Mouse (Mus musculus): ENCODE data around the gene Hoxa5. TPM values are rescaled to one million over a fixed set of nuclear protein-coding genes. Genes with fewer than 3 reads are reported as not detected.

Gene Hoxa5
- total RNA-seq, 1 experiment from 2014 or later = 10.6 TPM

GRCm38 (mm10) chr6:52220865-52221310, 16.5 kb upstream of the Hoxa5 start:
- no peak for ATAC-seq (replicated peaks in 1 of 2; ENCODE audit: insufficient read depth in 1 of 2, low FRiP score in 2 of 2, low TSS enrichment in 1 of 2, low read depth in 1 of 2, poor library complexity in 2 of 2, severe bottlenecking in 2 of 2)

DNA sequence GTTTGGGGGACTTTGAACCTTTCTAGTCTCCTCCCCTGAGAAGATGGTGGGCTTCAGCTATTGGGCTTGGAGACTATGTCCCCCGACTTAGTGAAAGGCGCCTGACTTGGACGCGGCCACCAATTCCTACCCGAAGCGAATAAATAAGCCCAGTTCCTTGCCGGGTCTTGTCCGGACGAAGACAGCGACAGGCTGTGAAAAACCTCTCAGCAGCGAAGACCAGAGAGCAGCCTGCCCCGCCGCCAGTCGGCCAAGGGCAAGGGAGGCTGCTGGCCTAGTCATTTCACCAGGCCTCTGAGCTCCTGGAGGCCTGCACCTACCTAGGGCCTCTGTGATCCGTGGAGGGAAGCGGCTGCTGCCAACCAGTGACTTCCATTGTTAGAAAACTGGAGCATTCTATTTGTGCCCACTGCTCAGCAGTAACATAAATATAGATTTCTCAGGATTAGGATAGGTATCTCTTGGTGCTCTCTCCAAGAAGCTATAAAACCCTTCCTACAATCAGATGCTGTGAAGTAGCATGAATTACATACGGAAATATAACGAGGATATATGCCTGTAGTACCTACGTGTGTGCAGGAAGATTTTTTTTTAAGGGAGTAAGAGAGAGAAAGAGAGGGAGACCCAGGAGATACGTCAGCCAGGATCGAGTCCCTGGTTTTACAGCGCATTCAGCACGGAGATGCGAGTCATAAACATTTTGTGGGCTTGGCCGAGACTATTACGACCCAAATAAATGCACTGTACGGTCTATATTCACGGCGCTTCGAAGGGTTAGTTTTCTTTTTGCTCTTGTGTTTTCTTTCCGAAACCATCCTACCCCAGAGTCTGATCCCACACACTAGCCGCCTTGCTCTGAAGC, 15.8 kb upstream of the Hoxa5 start:
- 0 out of 4 replicates have a peak, but pooled peaks of 1 of the 2 experiments have one; percentile 9 for ATAC-seq (replicated peaks in 1 of 2; ENCODE audit: insufficient read depth in 1 of 2, low FRiP score in 2 of 2, low TSS enrichment in 1 of 2, low read depth in 1 of 2, poor library complexity in 2 of 2, severe bottlenecking in 2 of 2)

GRCm38 (mm10) chr6:52219234-52219942, 15.0 kb upstream of the Hoxa5 start:
- no peak for ATAC-seq (replicated peaks in 1 of 2; ENCODE audit: insufficient read depth in 1 of 2, low FRiP score in 2 of 2, low TSS enrichment in 1 of 2, low read depth in 1 of 2, poor library complexity in 2 of 2, severe bottlenecking in 2 of 2)

DNA sequence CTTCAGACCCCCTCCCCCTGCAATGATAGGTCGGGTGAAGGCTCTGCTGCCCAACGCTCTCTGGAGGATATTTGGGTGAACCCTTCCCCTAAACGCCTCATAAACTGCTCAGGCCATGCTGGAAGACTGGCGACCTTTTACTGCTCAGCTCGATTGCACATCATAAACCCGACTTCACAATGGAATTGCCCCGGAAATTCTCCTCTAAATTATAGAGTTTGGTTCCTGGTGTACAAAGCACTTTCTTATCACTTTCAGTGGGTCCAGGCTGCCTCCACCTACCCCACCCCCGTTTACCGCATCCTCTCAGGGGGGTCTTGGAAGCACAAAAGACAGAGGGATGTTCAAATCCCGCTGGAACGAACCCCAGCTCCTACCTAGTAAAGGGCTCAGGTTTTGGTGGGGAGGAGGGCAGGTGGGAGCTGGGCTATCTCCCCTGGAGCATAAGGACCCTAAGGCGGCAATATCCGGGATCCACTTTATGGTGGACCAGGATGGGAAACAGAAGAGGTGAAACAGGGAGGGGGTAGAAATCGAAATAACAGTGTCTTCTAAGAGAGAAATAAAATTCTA, 14.3 kb upstream of the Hoxa5 start:
- ATAC-seq (replicated peaks in 1 of 2; ENCODE audit: insufficient read depth in 1 of 2, low FRiP score in 2 of 2, low TSS enrichment in 1 of 2, low read depth in 1 of 2, poor library complexity in 2 of 2, severe bottlenecking in 2 of 2) = no peak

DNA sequence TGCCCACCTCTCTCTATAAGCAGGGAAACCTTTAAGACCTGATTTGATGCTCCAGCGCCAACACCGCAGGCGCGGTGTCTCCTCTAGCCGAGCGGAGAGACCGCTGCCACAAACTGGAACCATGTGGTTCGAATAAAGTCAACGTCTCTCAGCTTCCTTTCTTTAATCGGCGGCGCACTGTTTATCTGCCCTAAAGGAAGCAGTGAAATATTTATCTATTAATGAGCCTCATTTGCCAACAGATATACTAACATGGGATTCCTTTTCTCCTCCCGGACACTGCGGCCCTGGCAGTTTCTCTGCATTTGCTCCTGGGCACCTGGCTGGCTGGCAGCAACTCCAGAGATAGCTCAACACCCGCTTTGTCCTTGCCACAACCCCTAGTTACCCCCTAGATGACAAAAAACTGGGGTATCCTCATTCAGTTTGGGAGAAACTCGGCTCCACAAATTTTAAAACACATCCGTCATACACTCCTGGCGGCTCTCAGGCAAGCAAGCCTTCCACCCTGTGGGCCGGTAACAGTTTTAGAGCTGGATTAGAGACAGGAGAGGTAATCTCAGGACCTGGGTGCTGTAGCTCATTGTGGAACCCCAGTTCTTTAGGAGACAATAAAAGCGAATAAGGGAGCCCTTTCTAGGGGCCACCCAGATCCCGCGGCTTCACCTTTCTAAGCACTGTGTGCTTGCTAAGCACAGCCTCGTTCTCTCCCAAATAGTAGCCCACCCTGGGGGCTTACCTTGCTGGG, 13.7 kb upstream of the Hoxa5 start:
- no peak for ATAC-seq (replicated peaks in 1 of 2; ENCODE audit: insufficient read depth in 1 of 2, low FRiP score in 2 of 2, low TSS enrichment in 1 of 2, low read depth in 1 of 2, poor library complexity in 2 of 2, severe bottlenecking in 2 of 2)

DNA sequence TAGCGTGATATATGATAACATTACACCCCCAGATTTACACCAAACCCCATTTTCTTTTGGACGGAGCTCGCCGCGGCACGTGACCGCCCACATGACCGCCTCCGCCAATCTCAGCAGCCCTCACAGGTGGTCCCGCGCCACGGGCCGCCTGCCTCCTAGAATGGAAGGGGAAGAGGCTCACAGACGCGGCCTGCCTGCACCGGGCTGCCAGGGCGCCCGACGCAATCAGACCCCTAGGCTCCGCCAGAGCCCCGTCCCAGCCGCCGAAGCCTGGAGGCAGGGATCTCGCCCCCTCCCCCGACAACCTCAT, 13.0 kb upstream of the Hoxa5 start:
- peak; percentile 53 to 56 for ATAC-seq (replicated peaks in 1 of 2; ENCODE audit: insufficient read depth in 1 of 2, low FRiP score in 2 of 2, low TSS enrichment in 1 of 2, low read depth in 1 of 2, poor library complexity in 2 of 2, severe bottlenecking in 2 of 2)

GRCm38 (mm10) chr6:52216691-52217458, 12.5 kb upstream of the Hoxa5 start:
- no peak for ATAC-seq (replicated peaks in 1 of 2; ENCODE audit: insufficient read depth in 1 of 2, low FRiP score in 2 of 2, low TSS enrichment in 1 of 2, low read depth in 1 of 2, poor library complexity in 2 of 2, severe bottlenecking in 2 of 2)

DNA sequence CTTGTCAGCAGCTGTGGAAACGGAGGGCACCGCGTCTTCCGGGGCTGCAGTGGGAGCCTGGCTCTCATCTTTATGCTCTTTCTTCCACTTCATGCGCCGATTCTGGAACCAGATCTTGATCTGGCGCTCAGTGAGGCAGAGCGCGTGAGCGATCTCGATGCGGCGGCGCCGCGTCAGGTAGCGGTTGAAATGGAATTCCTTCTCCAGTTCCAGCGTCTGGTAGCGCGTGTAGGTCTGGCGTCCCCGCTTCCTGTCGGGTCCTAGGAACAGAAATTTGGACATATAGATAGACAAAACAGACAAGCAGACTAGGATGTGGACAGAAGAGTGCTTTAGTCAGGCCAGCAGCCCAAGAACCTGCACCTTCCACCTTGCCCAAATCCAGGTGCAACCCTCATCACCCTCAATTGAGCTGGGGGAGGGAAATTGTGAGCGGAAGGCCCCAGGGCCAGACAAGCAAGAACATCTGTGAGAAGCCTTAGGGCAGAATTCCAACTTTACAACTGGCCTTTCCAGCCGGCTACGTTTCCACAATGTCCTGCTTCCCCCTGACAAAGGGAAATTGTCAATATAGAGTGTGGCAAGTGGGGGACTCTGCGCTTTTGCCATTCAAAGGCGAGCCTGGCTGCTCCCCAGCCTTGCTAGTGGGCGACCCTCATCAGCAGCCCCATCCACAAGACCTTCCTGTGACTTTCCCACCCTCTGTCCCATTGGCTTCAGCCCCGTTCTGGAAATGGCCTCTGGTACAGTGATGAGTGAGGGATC, 11.6 kb upstream of the Hoxa5 start:
- no peak for ATAC-seq (replicated peaks in 1 of 2; ENCODE audit: insufficient read depth in 1 of 2, low FRiP score in 2 of 2, low TSS enrichment in 1 of 2, low read depth in 1 of 2, poor library complexity in 2 of 2, severe bottlenecking in 2 of 2)

DNA sequence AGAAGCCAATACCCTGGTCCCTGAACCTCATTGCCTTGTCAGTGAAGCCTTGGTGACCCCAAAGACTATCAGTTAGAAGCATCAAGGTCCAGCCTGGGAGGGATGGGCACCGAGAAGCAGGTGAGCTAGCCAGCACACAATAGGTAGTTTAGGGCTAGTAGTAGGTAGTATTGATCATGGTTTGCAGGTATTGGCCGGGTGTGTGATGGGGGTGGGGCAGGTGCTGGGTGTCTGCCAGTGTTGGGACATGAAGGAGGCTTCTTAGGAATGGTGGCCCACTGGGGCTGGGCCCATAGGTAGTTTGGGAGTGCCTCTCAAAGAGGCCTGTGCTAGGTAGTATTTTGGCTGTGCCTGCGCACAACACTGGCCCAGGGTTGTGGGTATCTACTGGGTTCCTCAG, 10.7 kb upstream of the Hoxa5 start:
- ATAC-seq (replicated peaks in 1 of 2; ENCODE audit: insufficient read depth in 1 of 2, low FRiP score in 2 of 2, low TSS enrichment in 1 of 2, low read depth in 1 of 2, poor library complexity in 2 of 2, severe bottlenecking in 2 of 2) = no peak

GRCm38 (mm10) chr6:52214271-52214670, 9.9 kb upstream of the Hoxa5 start:
- no peak for ATAC-seq (replicated peaks in 1 of 2; ENCODE audit: insufficient read depth in 1 of 2, low FRiP score in 2 of 2, low TSS enrichment in 1 of 2, low read depth in 1 of 2, poor library complexity in 2 of 2, severe bottlenecking in 2 of 2)

- peak; percentile 29 to 46; a peak in 3 of 4 replicates for ATAC-seq (replicated peaks in 1 of 2; ENCODE audit: insufficient read depth in 1 of 2, low FRiP score in 2 of 2, low TSS enrichment in 1 of 2, low read depth in 1 of 2, poor library complexity in 2 of 2, severe bottlenecking in 2 of 2)
Measured at GRCm38 (mm10) chr6:52213119-52213986, 9.0 kb upstream of the Hoxa5 start, which contains the start of the genes Hoxa3 and Gm28308. Hoxa3 (minus strand) TSS chr6:52213336. Gm28308 (minus strand) TSS chr6:52213339.

- ATAC-seq (replicated peaks in 1 of 2; ENCODE audit: insufficient read depth in 1 of 2, low FRiP score in 2 of 2, low TSS enrichment in 1 of 2, low read depth in 1 of 2, poor library complexity in 2 of 2, severe bottlenecking in 2 of 2) = peak; percentile 12 to 20; a peak in 1 of 4 replicates
Measured at GRCm38 (mm10) chr6:52212556-52213118, 8.2 kb upstream of the Hoxa5 start.

- ATAC-seq (replicated peaks in 1 of 2; ENCODE audit: insufficient read depth in 1 of 2, low FRiP score in 2 of 2, low TSS enrichment in 1 of 2, low read depth in 1 of 2, poor library complexity in 2 of 2, severe bottlenecking in 2 of 2) = no peak; a peak in 1 of 4 replicates
Measured at GRCm38 (mm10) chr6:52211961-52212360, 7.6 kb upstream of the Hoxa5 start.

DNA sequence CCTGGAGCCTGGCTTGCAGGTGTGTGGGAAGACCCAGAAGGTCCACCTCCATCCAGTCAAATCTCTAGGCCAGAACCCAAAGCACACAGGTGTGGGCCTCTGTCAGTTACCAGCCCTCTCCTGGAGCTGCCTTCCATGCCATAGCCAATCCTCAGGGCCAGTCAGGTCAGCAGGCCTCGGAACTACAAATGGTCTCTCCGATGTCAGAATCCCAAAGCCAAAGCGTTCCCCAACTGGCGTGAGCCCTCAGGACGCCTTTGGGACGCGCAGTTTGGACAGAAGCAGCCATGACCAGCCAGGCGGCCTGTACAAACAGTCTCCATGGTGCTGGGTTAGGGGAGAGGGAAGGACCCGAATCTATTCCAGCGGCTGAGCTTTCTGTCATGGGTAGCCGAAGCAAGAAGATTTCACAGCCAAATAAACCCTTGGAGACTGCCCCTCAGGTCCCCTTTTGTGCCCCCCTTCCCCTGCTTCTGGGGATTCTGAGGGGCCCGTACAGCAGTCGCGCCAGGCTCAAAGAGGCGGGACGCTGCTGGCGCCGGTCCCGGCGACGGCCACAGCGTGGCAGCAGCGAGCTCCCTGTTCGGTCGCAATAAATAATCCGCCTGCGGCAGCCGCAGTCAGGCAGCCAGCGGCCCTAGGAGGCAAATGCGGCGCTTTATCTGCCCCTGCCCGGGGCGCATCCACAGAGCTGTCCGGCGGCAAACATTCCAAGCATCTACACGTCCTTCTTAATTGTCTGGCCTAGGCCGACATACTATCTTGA, 7.0 kb upstream of the Hoxa5 start:
- ATAC-seq (replicated peaks in 1 of 2; ENCODE audit: insufficient read depth in 1 of 2, low FRiP score in 2 of 2, low TSS enrichment in 1 of 2, low read depth in 1 of 2, poor library complexity in 2 of 2, severe bottlenecking in 2 of 2) = peak; percentile 54 to 57; a peak in 3 of 4 replicates

All from hematopoietic stem cell, adult 5-6 weeks (primary cell).